Mouse (Mus musculus): Measurements from ENCODE around the gene Vsig10l. TPM values are rescaled to one million over a fixed set of nuclear protein-coding genes. Genes with fewer than 3 reads are reported as not detected.

Gene Vsig10l
- total RNA-seq (2022), result 1 to 10 TPM; 1.4 to 2.3 (median 2.0) TPM

- no peak for DNase-seq (ENCODE audit: low spot score in 2 of 2)
Measured at GRCm38 (mm10) chr7:43462851-43463250, at the start of gene Vsig10l. Gene Vsig10l, plus strand, starts transcription at chr7:43463151.

- DNase-seq (ENCODE audit: low spot score in 2 of 2), result no peak
Measured at GRCm38 (mm10) chr7:43417298-43417697, 45.7 kb upstream of the Vsig10l start.

- DNase-seq (ENCODE audit: low spot score in 2 of 2), result peak; percentile 46 to 87
Measured at GRCm38 (mm10) chr7:43422995-43423617, 39.8 kb upstream of the Vsig10l start.

GRCm38 (mm10) chr7:43423991-43424625 is 38.8 kb upstream of the Vsig10l start:
- no peak for DNase-seq (ENCODE audit: low spot score in 2 of 2)

- DNase-seq (ENCODE audit: low spot score in 2 of 2), result no peak
Measured at GRCm38 (mm10) chr7:43427406-43427805, 35.5 kb upstream of the Vsig10l start, which contains the start of gene Lim2. Gene Lim2, plus strand, starts transcription at chr7:43427670.

- no peak for DNase-seq (ENCODE audit: low spot score in 2 of 2)
Measured at GRCm38 (mm10) chr7:43429500-43429899, 33.5 kb upstream of the Vsig10l start.

GRCm38 (mm10) chr7:43432891-43433290 is 30.1 kb upstream of the Vsig10l start:
- no peak for DNase-seq (ENCODE audit: low spot score in 2 of 2)

- DNase-seq (ENCODE audit: low spot score in 2 of 2), result no peak
Measured at GRCm38 (mm10) chr7:43434676-43435075, 28.3 kb upstream of the Vsig10l start.

- DNase-seq (ENCODE audit: low spot score in 2 of 2), result no peak
Measured at GRCm38 (mm10) chr7:43436341-43437255, 26.4 kb upstream of the Vsig10l start, which contains the start of gene Nkg7. Gene Nkg7, plus strand, starts transcription at chr7:43437073.

GRCm38 (mm10) chr7:43438611-43439010 is 24.3 kb upstream of the Vsig10l start:
- DNase-seq (ENCODE audit: low spot score in 2 of 2), result no peak

- no peak for DNase-seq (ENCODE audit: low spot score in 2 of 2)
Measured at GRCm38 (mm10) chr7:43440482-43440881, 22.5 kb upstream of the Vsig10l start, which contains the start of gene Cldnd2. Gene Cldnd2, plus strand, starts transcription at chr7:43440782.

GRCm38 (mm10) chr7:43441071-43441470 is 21.9 kb upstream of the Vsig10l start:
- DNase-seq (ENCODE audit: low spot score in 2 of 2), result no peak

- no peak for DNase-seq (ENCODE audit: low spot score in 2 of 2)
Measured at GRCm38 (mm10) chr7:43442684-43443083, 20.3 kb upstream of the Vsig10l start.

GRCm38 (mm10) chr7:43443126-43443916 is 19.6 kb upstream of the Vsig10l start:
- peak; percentile 54 to 59 for DNase-seq (ENCODE audit: low spot score in 2 of 2)

- DNase-seq (ENCODE audit: low spot score in 2 of 2), result peak; percentile 88 to 95
Measured at GRCm38 (mm10) chr7:43443917-43444293, 19.0 kb upstream of the Vsig10l start, which contains the start of the genes Etfb and Gm45233. Gene Etfb, plus strand, starts transcription at chr7:43444083. Gene Gm45233, plus strand, starts transcription at chr7:43444128.

- DNase-seq (ENCODE audit: low spot score in 2 of 2), result no peak
Measured at GRCm38 (mm10) chr7:43447801-43448200, 15.2 kb upstream of the Vsig10l start.

GRCm38 (mm10) chr7:43448246-43448645 is 14.7 kb upstream of the Vsig10l start:
- DNase-seq (ENCODE audit: low spot score in 2 of 2), result no peak

- no peak for DNase-seq (ENCODE audit: low spot score in 2 of 2)
Measured at GRCm38 (mm10) chr7:43449811-43450210, 13.1 kb upstream of the Vsig10l start.

GRCm38 (mm10) chr7:43451726-43452125 is 11.2 kb upstream of the Vsig10l start:
- no peak for DNase-seq (ENCODE audit: low spot score in 2 of 2)

GRCm38 (mm10) chr7:43452609-43453008 is 10.3 kb upstream of the Vsig10l start:
- DNase-seq (ENCODE audit: low spot score in 2 of 2), result no peak

Measured in left cerebral cortex, adult 8-10 months (tissue).